Mouse (Mus musculus) small intestine, adult 2 months (tissue): ENCODE data around the gene Slit1.

Source experiments
- CTCF ChIP-seq: fragments of 200-500 bp; IDR thresholded peaks from 2 replicates; pipeline ENCODE4 v1.5.1; 2012; ENCODE audit warnings: low read depth, mild to moderate bottlenecking, control low read depth, inconsistent platforms, low read length, moderate library complexity, mixed read lengths; ENCODE audit not compliant: insufficient replicate concordance, insufficient read length; ENCODE audit errors: extremely low read depth
- POLR2A ChIP-seq: fragments of 200-500 bp; IDR thresholded peaks from 2 replicates; pipeline ENCODE4 v1.6.1; 2012; ENCODE audit warnings: low read depth, mild to moderate bottlenecking, control low read depth, inconsistent platforms, low read length, moderate library complexity

DNA sequence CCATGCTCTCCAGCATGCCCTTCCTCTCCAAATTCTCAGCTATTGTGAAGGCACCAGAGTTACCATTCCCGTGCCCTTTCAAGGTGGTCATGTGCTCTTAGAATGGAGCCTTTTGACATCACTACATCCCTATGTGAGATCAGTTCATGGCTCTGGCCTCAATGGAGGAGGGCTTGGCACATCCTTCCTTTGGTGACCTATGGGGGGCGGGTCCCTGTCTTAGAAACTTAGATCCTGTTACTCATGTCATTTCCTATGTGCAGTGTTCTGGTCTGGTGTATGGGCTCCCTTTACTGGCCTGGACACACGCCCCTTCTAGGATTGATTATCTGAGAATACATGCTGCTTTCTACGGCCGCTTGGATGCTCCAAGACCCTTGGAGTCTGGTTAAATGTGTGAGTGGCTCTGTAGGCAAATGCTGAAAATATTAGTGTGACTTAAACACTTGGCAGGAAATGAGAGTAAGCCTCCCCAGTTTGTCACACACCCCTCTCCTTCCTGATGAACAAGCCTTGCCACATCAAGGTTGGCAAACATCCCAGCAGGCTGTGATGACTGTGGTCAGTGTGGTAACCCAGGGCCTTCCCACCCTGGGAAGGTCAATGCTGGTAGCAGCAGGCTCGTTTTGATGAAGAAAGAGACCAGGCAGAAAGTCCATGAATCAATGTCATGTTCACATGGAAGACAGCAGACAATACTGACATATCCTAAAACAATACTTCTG is 146.1 kb downstream of the Slit1 start:
- TF ChIP-seq CTCF (no peak), POLR2A (no peak)
